Mouse (Mus musculus) C3H10T1/2 (cell line): ENCODE results near the gene Bicc1. TPM values are rescaled to one million over a fixed set of nuclear protein-coding genes. Genes with fewer than 3 reads are reported as not detected.

Experiments used
- polyA plus RNA-seq, 2 experiments: library from polyadenylated mRNA; unstranded; fragments of >200 nt; fragmentation: generic; extraction: Trizol; gene quantifications; one replicate each; pipeline ENCODE4 v1.2.1; 2012; ENCODE audit warnings: missing spikeins in 2 of 2

Gene Bicc1
- polyA plus RNA-seq: 10 to 100 TPM in 1 of 2 experiments, 1 to 10 TPM in 1; 2.9 to 29.7 TPM

DNA sequence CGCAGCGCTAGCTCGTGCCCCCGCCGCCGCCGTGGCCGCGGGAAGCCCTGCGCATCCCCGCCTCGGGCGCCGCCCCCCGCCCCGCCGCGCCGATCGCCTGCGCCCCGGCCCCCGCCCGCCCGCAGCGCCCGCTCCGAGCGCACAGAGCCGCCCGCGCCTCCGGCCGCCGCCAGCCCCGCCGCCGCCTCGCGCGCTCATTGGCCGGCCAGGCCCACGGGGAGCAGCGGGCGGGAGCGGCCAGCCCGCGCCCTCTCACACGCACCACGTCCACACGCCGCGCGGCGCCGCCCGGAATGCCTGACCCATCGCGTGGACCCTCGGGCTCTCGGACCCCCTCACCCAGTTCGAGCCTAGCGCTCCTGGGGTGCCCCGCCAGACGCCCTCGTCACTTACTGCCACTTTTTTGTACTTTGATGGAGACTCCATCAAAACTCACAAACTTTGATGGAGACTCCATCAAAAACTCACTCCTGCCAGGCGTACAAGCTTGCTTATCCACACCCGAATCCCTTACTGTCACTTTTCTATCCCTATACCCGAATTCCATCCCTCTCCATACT, at the start of gene Bicc1:
Bicc1 (minus strand) TSS at position 25 of the 560 bp plus-strand sequence.

Other genes starting within 250 kb of the Bicc1 start
- 10 to 100 TPM in 1 of 2 experiments, 1 to 10 TPM in 1; 2.6 to 20.8 TPM for gene Tfam, start 78.6 kb upstream of the Bicc1 start, polyA plus RNA-seq
- 10 to 100 TPM; 11.3 to 40.5 TPM for gene Ube2d1, start 125.6 kb upstream of the Bicc1 start, polyA plus RNA-seq
- gene Cisd1, start 185.3 kb upstream of the Bicc1 start, polyA plus RNA-seq: 100 to 1,000 TPM; 116 to 133 TPM
- gene Ipmk, start 188.1 kb upstream of the Bicc1 start, polyA plus RNA-seq: 10 to 100 TPM in 1 of 2 experiments, 1 to 10 TPM in 1; 6.1 to 10.1 TPM